Mouse (Mus musculus): ENCODE results near the gene Agbl4. TPM values are rescaled to one million over a fixed set of nuclear protein-coding genes. Genes with fewer than 3 reads are reported as not detected.

Gene Agbl4
- 0.21 and 0.47 TPM in 2 replicates for polyA plus RNA-seq (2014; fragmentation: Nextera tagmentation; extraction: Ambion mirVana)

GRCm38 (mm10) chr4:110397618-110398045 lies at the start of gene Agbl4:
Gene Agbl4, plus strand, starts transcription at chr4:110397661.
- no peaks in the 10 kb centered on the region for H3K9me3 ChIP-seq (ENCODE audit: control insufficient read depth, low read length)
- peak within 1 kb of the TSS; percentile 71 for H3K4me2 ChIP-seq (ENCODE audit: low read depth, severe bottlenecking)
- H3K9ac ChIP-seq (ENCODE audit: low read length), result peak within 1 kb of the TSS; percentile 39; the same call in 1 of the 2 replicates
- no peak within 1 kb of the TSS for H3K27ac ChIP-seq (replicated peaks; ENCODE audit: low read depth, low read length)
- H3K4me3 ChIP-seq (ENCODE audit: low read depth, low read length), result peak within 1 kb of the TSS; percentile 47
- ATAC-seq (ENCODE audit: insufficient number of reproducible peaks, low FRiP score, low TSS enrichment, low read depth) (peak; percentile 95), DNase-seq (ENCODE audit: low spot score) (peak; percentile 82)
- H3K4me1 ChIP-seq (ENCODE audit: control insufficient read depth, insufficient read depth, low read length), result no peaks in the 10 kb centered on the region
- no peaks in the 10 kb centered on the region for H3K27me3 ChIP-seq (ENCODE audit: control insufficient read depth, insufficient read depth, low read length)
- no peaks in the 10 kb centered on the region for H3K36me3 ChIP-seq (ENCODE audit: control insufficient read depth, insufficient read depth, low read length)
- 0% methylated on average over 27 of the region's 27 CpGs for WGBS

GRCm38 (mm10) chr4:110350856-110351177 lies 46.6 kb upstream of the Agbl4 start:
- 9% methylated on average over 6 of the region's 6 CpGs for WGBS
- Histone ChIP-seq H3K9ac (ENCODE audit: low read length) (peak overlapping the region; percentile 84), H3K9me3 (ENCODE audit: control insufficient read depth, low read length) (no peaks in the 10 kb centered on the region), H3K4me2 (ENCODE audit: low read depth, severe bottlenecking) (peak overlapping the region; percentile 68), H3K4me1 (ENCODE audit: control insufficient read depth, insufficient read depth, low read length) (no peaks in the 10 kb centered on the region), H3K36me3 (ENCODE audit: control insufficient read depth, insufficient read depth, low read length) (no peaks in the 10 kb centered on the region), H3K27me3 (ENCODE audit: control insufficient read depth, insufficient read depth, low read length) (no peaks in the 10 kb centered on the region), H3K27ac (replicated peaks; ENCODE audit: low read depth, low read length) (no peak overlapping the region), H3K4me3 (ENCODE audit: low read depth, low read length) (peak overlapping the region; percentile 56)
- DNase-seq (ENCODE audit: low spot score), result no peak
- peak; percentile 18; the same call in 1 of the 2 replicates for ATAC-seq (ENCODE audit: insufficient number of reproducible peaks, low FRiP score, low TSS enrichment, low read depth)

- ATAC-seq (ENCODE audit: insufficient number of reproducible peaks, low FRiP score, low TSS enrichment, low read depth), result peak; percentile 96
- Histone ChIP-seq H3K4me3 (ENCODE audit: low read depth, low read length) (peak within 1 kb of the TSS; percentile 56), H3K4me1 (ENCODE audit: control insufficient read depth, insufficient read depth, low read length) (no peaks in the 10 kb centered on the region), H3K9me3 (ENCODE audit: control insufficient read depth, low read length) (no peaks in the 10 kb centered on the region), H3K9ac (ENCODE audit: low read length) (peak within 1 kb of the TSS; percentile 84), H3K27me3 (ENCODE audit: control insufficient read depth, insufficient read depth, low read length) (no peaks in the 10 kb centered on the region), H3K36me3 (ENCODE audit: control insufficient read depth, insufficient read depth, low read length) (no peaks in the 10 kb centered on the region), H3K27ac (replicated peaks; ENCODE audit: low read depth, low read length) (peak within 1 kb of the TSS; percentile 67; the same call in 1 of the 2 replicates), H3K4me2 (ENCODE audit: low read depth, severe bottlenecking) (peak within 1 kb of the TSS; percentile 68)
- peak; percentile 96 for DNase-seq (ENCODE audit: low spot score)
- WGBS, result under 1% methylated on average over 75 of the region's 75 CpGs
These were observed 46.1 kb upstream of the Agbl4 start, which contains the start of gene Elavl4 for GRCm38 (mm10) chr4:110351178-110352000. Gene Elavl4, minus strand, starts transcription at chr4:110351909.

GRCm38 (mm10) chr4:110352001-110352369 lies 45.5 kb upstream of the Agbl4 start:
- peak overlapping the region; percentile 68 for H3K4me2 ChIP-seq (ENCODE audit: low read depth, severe bottlenecking)
- 0 out of 2 replicates have a peak overlapping the region, but pooled peaks have one; percentile 67 for H3K27ac ChIP-seq (replicated peaks; ENCODE audit: low read depth, low read length)
- no peaks in the 10 kb centered on the region for H3K4me1 ChIP-seq (ENCODE audit: control insufficient read depth, insufficient read depth, low read length)
- no peak for DNase-seq (ENCODE audit: low spot score)
- 10% methylated on average over 5 of the region's 5 CpGs for WGBS
- H3K4me3 ChIP-seq (ENCODE audit: low read depth, low read length), result peak overlapping the region; percentile 56
- H3K9ac ChIP-seq (ENCODE audit: low read length), result peak overlapping the region; percentile 84
- peak; percentile 5; the same call in 1 of the 2 replicates for ATAC-seq (ENCODE audit: insufficient number of reproducible peaks, low FRiP score, low TSS enrichment, low read depth)
- no peaks in the 10 kb centered on the region for H3K36me3 ChIP-seq (ENCODE audit: control insufficient read depth, insufficient read depth, low read length)
- H3K27me3 ChIP-seq (ENCODE audit: control insufficient read depth, insufficient read depth, low read length), result no peaks in the 10 kb centered on the region
- no peaks in the 10 kb centered on the region for H3K9me3 ChIP-seq (ENCODE audit: control insufficient read depth, low read length)

DNA sequence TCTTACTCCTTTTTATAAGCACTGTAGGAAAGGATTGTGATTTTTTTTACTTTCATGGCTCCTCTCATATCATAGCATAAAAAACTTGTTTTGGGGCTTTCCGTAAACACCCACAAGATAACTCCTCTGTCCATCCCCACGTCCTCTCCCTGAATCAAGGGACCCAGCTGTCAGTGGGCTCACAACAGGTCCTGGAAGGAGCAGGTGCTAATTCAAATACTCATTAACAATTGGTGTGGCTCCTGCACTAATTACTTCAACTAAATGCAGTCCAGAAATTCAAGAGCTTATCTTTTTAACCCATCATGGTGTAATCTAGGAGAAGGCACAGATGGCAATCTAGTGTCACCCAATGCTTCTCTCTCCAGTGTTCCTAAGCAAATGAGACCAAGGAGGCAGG lies 36.9 kb upstream of the Agbl4 start:
- ATAC-seq (ENCODE audit: insufficient number of reproducible peaks, low FRiP score, low TSS enrichment, low read depth), result no peak
- WGBS, result 78% methylated on average over 2 of the region's 2 CpGs
- H3K9me3 ChIP-seq (ENCODE audit: control insufficient read depth, low read length), result no peaks in the 10 kb centered on the region
- DNase-seq (ENCODE audit: low spot score), result no peak
- no peak overlapping the region for H3K4me3 ChIP-seq (ENCODE audit: low read depth, low read length)
- H3K27me3 ChIP-seq (ENCODE audit: control insufficient read depth, insufficient read depth, low read length), result no peaks in the 10 kb centered on the region
- no peak overlapping the region for H3K27ac ChIP-seq (replicated peaks; ENCODE audit: low read depth, low read length)
- no peaks in the 10 kb centered on the region for H3K36me3 ChIP-seq (ENCODE audit: control insufficient read depth, insufficient read depth, low read length)
- H3K9ac ChIP-seq (ENCODE audit: low read length), result no peak overlapping the region
- no peak overlapping the region for H3K4me2 ChIP-seq (ENCODE audit: low read depth, severe bottlenecking)
- no peaks in the 10 kb centered on the region for H3K4me1 ChIP-seq (ENCODE audit: control insufficient read depth, insufficient read depth, low read length)

DNA sequence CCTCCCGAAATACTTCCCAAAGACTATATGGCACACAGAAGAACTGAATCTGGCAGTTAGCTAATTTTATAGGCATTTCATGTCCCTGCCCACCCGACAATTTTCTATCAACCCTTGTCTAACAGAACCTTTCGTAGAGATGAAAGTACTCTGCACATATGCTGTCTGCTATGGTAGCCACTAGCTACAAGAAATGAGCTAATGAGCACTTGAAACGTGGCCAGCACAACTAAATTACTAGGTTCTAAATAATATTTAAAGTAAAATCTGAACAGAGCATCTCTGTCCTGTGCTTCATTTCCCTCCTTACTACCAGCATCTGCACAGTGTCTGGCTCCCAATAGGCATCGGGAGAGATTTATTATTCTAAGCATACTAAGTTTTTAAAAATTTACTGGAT lies 1.2 kb upstream of the Agbl4 start:
- WGBS, result 79% methylated on average over 5 of the region's 5 CpGs
- no peaks in the 10 kb centered on the region for H3K36me3 ChIP-seq (ENCODE audit: control insufficient read depth, insufficient read depth, low read length)

DNA sequence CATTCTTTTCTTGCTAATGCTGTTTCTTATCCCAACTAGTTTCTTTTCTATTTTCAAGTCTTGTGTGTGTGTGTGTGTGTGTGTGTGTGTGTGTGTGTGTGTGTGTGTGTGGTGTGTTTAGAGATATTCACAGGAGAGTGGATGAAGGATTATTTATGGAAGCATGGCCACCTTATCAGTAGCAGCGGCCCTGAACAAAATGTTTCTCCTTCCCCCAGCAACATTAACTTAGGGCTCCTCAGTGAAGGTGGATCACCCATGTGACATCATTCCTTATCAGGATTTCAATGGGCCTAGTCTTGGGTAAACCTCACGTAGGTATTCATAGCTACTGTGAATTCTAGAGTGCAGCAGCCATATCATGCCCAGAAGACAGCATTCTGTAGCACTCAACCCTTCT lies 22.8 kb downstream of the Agbl4 start:
- DNase-seq (ENCODE audit: low spot score), result no peak
- WGBS, result 89% methylated on average over 2 of the region's 2 CpGs
- Histone ChIP-seq H3K4me3 (ENCODE audit: low read depth, low read length) (no peak overlapping the region), H3K27ac (replicated peaks; ENCODE audit: low read depth, low read length) (no peak overlapping the region), H3K36me3 (ENCODE audit: control insufficient read depth, insufficient read depth, low read length) (no peaks in the 10 kb centered on the region), H3K4me1 (ENCODE audit: control insufficient read depth, insufficient read depth, low read length) (no peaks in the 10 kb centered on the region), H3K4me2 (ENCODE audit: low read depth, severe bottlenecking) (no peak overlapping the region), H3K9me3 (ENCODE audit: control insufficient read depth, low read length) (no peaks in the 10 kb centered on the region), H3K27me3 (ENCODE audit: control insufficient read depth, insufficient read depth, low read length) (no peaks in the 10 kb centered on the region), H3K9ac (ENCODE audit: low read length) (no peak overlapping the region)
- ATAC-seq (ENCODE audit: insufficient number of reproducible peaks, low FRiP score, low TSS enrichment, low read depth), result no peak

More for the DNA sequence above, 1.2 kb upstream of the Agbl4 start:
- no peak overlapping the region for H3K9ac ChIP-seq (ENCODE audit: low read length)
- no peak overlapping the region for H3K4me3 ChIP-seq (ENCODE audit: low read depth, low read length)
- H3K27me3 ChIP-seq (ENCODE audit: control insufficient read depth, insufficient read depth, low read length), result no peaks in the 10 kb centered on the region
- H3K9me3 ChIP-seq (ENCODE audit: control insufficient read depth, low read length), result no peaks in the 10 kb centered on the region
- H3K4me2 ChIP-seq (ENCODE audit: low read depth, severe bottlenecking), result no peak overlapping the region
- ATAC-seq (ENCODE audit: insufficient number of reproducible peaks, low FRiP score, low TSS enrichment, low read depth) (no peak), DNase-seq (ENCODE audit: low spot score) (no peak)
- no peaks in the 10 kb centered on the region for H3K4me1 ChIP-seq (ENCODE audit: control insufficient read depth, insufficient read depth, low read length)
- no peak overlapping the region for H3K27ac ChIP-seq (replicated peaks; ENCODE audit: low read depth, low read length)

- no peaks in the 10 kb centered on the region for H3K9me3 ChIP-seq (ENCODE audit: control insufficient read depth, low read length)
- no peak overlapping the region for H3K4me3 ChIP-seq (ENCODE audit: low read depth, low read length)
- no peak overlapping the region for H3K4me2 ChIP-seq (ENCODE audit: low read depth, severe bottlenecking)
- H3K9ac ChIP-seq (ENCODE audit: low read length), result no peak overlapping the region
- no peaks in the 10 kb centered on the region for H3K36me3 ChIP-seq (ENCODE audit: control insufficient read depth, insufficient read depth, low read length)
- no peak for ATAC-seq (ENCODE audit: insufficient number of reproducible peaks, low FRiP score, low TSS enrichment, low read depth)
- no peak for DNase-seq (ENCODE audit: low spot score)
- H3K27me3 ChIP-seq (ENCODE audit: control insufficient read depth, insufficient read depth, low read length), result no peaks in the 10 kb centered on the region
- no peak overlapping the region for H3K27ac ChIP-seq (replicated peaks; ENCODE audit: low read depth, low read length)
- no peaks in the 10 kb centered on the region for H3K4me1 ChIP-seq (ENCODE audit: control insufficient read depth, insufficient read depth, low read length)
These were observed 30.2 kb downstream of the Agbl4 start for GRCm38 (mm10) chr4:110427653-110428052.
